Mouse (Mus musculus) thymus, adult 2 months (tissue): ENCODE data around the gene Sim2. TPM values are rescaled to one million over a fixed set of nuclear protein-coding genes. Genes with fewer than 3 reads are reported as not detected.

Experiments
- DNase-seq: peaks from one replicate; pipeline ENCODE4 v3.0.0; 2021
- H3K27ac ChIP-seq: fragments of 200-500 bp; 2 replicates; pipeline ENCODE4 v1.5.1; 2012; ENCODE audit warnings: low read length, control low read depth; ENCODE audit not compliant: control insufficient read depth, insufficient read depth
- H3K27me3 ChIP-seq: fragments of 200-500 bp; 2 replicates; pipeline ENCODE4 v1.6.1; 2012; ENCODE audit warnings: mild to moderate bottlenecking, low read length, moderate library complexity, mixed read lengths; ENCODE audit not compliant: control insufficient read depth, insufficient read depth
- H3K36me3 ChIP-seq: fragments of 200-500 bp; 2 replicates; pipeline ENCODE4 v1.6.1; 2012; ENCODE audit warnings: mild to moderate bottlenecking, low read length, moderate library complexity; ENCODE audit not compliant: control insufficient read depth, insufficient read depth
- H3K4me1 ChIP-seq: fragments of 200-500 bp; replicated peaks from 2 replicates; pipeline ENCODE4 v1.6.1; 2012; ENCODE audit warnings: low read length; ENCODE audit not compliant: control insufficient read depth, insufficient read depth
- H3K4me3 ChIP-seq: fragments of 200-500 bp; 2 replicates; pipeline ENCODE4 v1.5.1; 2012; ENCODE audit warnings: mild to moderate bottlenecking, low read length, control low read depth, moderate library complexity; ENCODE audit not compliant: control insufficient read depth, insufficient read depth
- CTCF ChIP-seq: fragments of 200-500 bp; IDR thresholded peaks from 2 replicates; pipeline ENCODE4 v1.5.1; 2012; ENCODE audit warnings: mild to moderate bottlenecking, control low read depth, low read length, moderate library complexity, borderline replicate concordance; ENCODE audit not compliant: control insufficient read depth, poor library complexity, insufficient read depth; ENCODE audit errors: extremely low read depth
- POLR2A ChIP-seq: fragments of 200-500 bp; IDR thresholded peaks from 2 replicates; pipeline ENCODE4 v1.6.1; 2012; ENCODE audit warnings: mild to moderate bottlenecking, low read length, control low read depth, moderate library complexity; ENCODE audit not compliant: control insufficient read depth, poor library complexity, insufficient read depth; ENCODE audit errors: extremely low read depth
- WGBS: fragments of 180-500 bp; shearing (Covaris S2); methylation state at CpG from one replicate; pipeline ENCODE4 v1.1.7; 2018; 5-methylcytosine and 5-hydroxymethylcytosine counted together
- polyA plus RNA-seq: library from polyadenylated mRNA; depleted of rRNA; stranded (reverse); fragments of >200 nt; gene quantifications from 2 replicates; pipeline ENCODE4 v1.2.3, GENCODE M21; 2012

The Sim2 gene
- polyA plus RNA-seq, 1 experiment: 0.07 TPM

- Histone ChIP-seq H3K4me3 (no peak overlapping the region), H3K27me3 (peaks cover 27% of the 10 kb centered on the region), H3K36me3 (no peaks in the 10 kb centered on the region), H3K27ac (no peak overlapping the region), H3K4me1 (no peaks in the 10 kb centered on the region)
- no peak for TF ChIP-seq CTCF
- no peak for TF ChIP-seq POLR2A
- WGBS: 70% methylated on average over 11 of the region's 11 CpGs
- DNase-seq: no peak
These were observed 38.5 kb downstream of the Sim2 start for GRCm38 (mm10) chr16:94123247-94123646.

DNA sequence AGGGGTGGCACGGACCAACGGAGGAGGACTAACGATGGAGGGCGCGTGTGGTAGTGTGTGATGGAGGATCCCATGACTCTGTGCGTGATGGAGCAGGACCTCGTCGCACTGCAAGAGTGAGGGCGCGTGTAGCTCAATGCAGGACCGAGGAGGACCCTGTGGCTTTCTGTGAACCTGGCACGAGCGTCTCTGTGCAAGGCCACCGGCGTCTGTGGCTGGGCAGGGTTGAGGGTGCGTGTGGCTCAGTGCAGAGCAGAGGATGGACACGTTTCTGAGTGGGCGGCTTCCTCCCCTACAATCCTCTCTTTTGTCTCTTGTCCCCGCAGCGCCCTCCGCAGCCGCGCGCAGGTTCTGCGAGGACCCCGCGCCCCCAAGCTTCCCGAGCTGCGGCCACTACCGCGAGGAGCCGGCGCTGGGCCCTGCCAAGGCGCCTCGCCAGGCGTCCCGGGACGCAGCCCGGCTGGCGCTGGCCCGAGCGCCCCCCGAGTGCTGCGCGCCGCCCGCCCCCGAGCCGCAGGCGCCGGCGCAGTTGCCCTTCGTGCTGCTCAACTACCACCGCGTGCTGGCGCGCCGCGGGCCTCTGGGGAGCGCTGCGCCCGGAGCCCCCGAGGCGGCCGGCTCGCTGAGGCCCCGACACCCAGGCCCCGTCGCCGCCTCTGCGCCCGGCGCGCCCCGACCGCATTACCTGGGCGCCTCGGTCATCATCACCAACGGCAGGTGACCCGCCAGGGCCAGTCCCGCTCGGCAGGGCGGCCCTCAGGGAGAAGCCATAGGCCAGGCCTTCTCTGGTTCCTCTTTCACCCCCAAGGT, 40.6 kb downstream of the Sim2 start:
- peaks cover 27% of the 10 kb centered on the region for H3K27me3 ChIP-seq
- H3K36me3 ChIP-seq: no peaks in the 10 kb centered on the region
- no peaks in the 10 kb centered on the region for H3K4me1 ChIP-seq
- H3K27ac ChIP-seq: no peak overlapping the region
- TF ChIP-seq POLR2A: no peak
- no peak for TF ChIP-seq CTCF
- no peak for DNase-seq
- H3K4me3 ChIP-seq: no peak overlapping the region
- WGBS: 4% methylated on average over 82 of the region's 83 CpGs

DNA sequence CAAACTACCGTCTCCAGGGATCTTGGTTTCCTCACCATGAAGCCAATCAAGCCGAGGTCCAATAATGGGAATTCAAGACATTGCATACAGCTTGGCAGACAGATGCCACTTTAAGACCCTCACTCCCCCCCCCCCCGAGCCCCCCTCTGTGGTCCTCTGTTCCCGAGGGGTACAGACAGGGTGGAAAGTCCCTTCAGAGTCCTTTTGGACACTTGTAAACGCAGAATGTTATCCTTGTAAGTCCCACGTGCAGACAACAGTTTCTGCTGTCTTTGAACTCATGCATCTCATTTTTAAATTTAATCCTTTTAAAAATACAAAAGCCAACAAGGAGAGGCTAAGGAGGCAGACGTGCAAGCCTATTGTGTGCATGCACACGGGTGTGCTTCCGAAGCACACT, 41.5 kb downstream of the Sim2 start:
- peaks cover 27% of the 10 kb centered on the region for H3K27me3 ChIP-seq
- DNase-seq: no peak
- 54% methylated on average over 9 of the region's 9 CpGs for WGBS
- H3K4me1 ChIP-seq: no peaks in the 10 kb centered on the region
- TF ChIP-seq POLR2A: no peak
- no peak for TF ChIP-seq CTCF
- no peak overlapping the region for H3K4me3 ChIP-seq
- H3K27ac ChIP-seq: no peak overlapping the region
- no peaks in the 10 kb centered on the region for H3K36me3 ChIP-seq

- H3K36me3 ChIP-seq: no peaks in the 10 kb centered on the region
- 94% methylated on average over 2 of the region's 2 CpGs for WGBS
- DNase-seq: no peak
- no peak overlapping the region for H3K4me3 ChIP-seq
- TF ChIP-seq POLR2A (no peak), CTCF (no peak)
- no peak overlapping the region for H3K27ac ChIP-seq
- H3K27me3 ChIP-seq: peaks cover 25% of the 10 kb centered on the region
- H3K4me1 ChIP-seq: no peaks in the 10 kb centered on the region
These were observed 43.6 kb downstream of the Sim2 start for GRCm38 (mm10) chr16:94128236-94128835.

DNA sequence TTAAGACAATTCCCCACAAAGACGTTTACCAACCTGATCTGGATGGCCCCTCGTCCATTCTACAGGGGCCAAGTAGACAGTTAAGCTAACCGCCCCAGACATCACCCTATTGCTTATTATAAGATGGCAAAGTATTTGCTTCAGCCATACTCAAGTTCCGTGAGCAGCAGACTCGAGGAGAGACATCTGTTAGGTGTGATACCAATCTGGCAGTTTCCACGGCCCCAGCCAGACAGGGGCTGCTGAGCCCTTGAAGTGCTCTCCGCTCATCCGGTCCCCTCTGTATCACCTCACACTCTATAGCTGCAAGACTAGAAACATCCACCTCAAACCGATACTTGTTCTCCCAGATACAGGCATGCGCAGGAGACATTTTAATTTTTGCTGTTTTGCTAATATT, 49.5 kb downstream of the Sim2 start:
- Histone ChIP-seq H3K4me3 (no peak overlapping the region), H3K27me3 (no peaks in the 10 kb centered on the region), H3K36me3 (no peaks in the 10 kb centered on the region), H3K4me1 (no peaks in the 10 kb centered on the region), H3K27ac (no peak overlapping the region)
- TF ChIP-seq POLR2A (no peak), CTCF (no peak)
- WGBS: 94% methylated on average over 10 of the region's 10 CpGs
- DNase-seq: no peak

DNA sequence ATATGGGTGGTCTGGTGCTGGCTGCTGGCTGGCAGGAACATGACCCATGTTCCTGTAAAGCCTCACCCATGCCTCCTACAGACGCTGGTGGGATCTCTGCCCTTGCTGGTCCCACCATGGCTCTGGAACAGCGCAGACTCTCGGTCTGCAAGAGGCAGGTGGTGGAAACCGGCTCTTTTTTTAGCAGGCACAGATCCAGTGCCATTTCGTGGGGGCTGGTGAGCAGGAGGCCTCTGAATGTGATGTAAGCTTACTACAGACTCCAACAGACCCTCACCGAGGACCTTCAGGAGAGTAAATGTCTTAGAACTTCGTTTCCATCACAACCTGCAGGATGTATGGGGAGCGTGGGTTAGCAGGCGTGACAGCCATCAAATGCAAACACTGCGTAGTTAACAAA, 56.0 kb downstream of the Sim2 start:
- no peaks in the 10 kb centered on the region for H3K4me1 ChIP-seq
- WGBS: 92% methylated on average over 10 of the region's 10 CpGs
- no peak for TF ChIP-seq POLR2A
- TF ChIP-seq CTCF: no peak

More for the DNA sequence above, 56.0 kb downstream of the Sim2 start:
- H3K36me3 ChIP-seq: no peaks in the 10 kb centered on the region
- H3K4me3 ChIP-seq: no peak overlapping the region
- H3K27ac ChIP-seq: no peak overlapping the region
- no peaks in the 10 kb centered on the region for H3K27me3 ChIP-seq
- DNase-seq: no peak
